Mouse (Mus musculus): ENCODE results near the gene Tlr13. TPM values are rescaled to one million over a fixed set of nuclear protein-coding genes. Genes with fewer than 3 reads are reported as not detected.
A peak's percentile ranks its signal among the peaks of the same experiment; 100 is the strongest.
"Not testable (repeated sequence)": the region's sequence is repeated elsewhere in the genome, so short reads cannot be mapped to it uniquely, and the experiment has no call there.

Gene Tlr13
- polyA plus RNA-seq, 1 experiment from 2014 or later, result 0.57 TPM

DNA sequence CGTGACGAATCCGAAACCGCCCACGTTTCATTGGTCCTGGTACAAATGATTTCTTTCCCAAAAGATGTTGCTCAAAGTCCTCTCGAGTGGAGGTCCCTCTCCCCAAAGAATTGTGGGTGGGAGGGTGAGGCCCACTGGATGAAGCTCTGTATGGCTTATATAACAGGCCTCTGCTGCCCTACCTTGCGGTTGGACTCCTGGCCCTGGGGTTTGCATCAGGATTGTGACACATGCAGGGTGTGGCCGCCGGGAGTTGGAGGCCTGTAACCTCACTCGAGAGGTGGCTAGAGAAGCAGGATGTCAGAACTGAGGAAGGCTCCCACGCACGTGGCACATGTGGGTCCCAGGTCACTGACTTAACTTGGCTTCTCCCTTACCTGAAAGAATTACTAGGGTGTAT, 44.7 kb downstream of the Tlr13 start:
- H3K27me3 ChIP-seq, result peaks cover 8% of the 10 kb centered on the region; the same call in 1 of the 2 replicates
- peak overlapping the region; percentile 72 for H3K4me2 ChIP-seq (replicated peaks)
- H3K9me3 ChIP-seq, result no peaks in the 10 kb centered on the region
- H3K27ac ChIP-seq, result peak overlapping the region; percentile 72
- peak overlapping the region; percentile 58 for H3K4me3 ChIP-seq
- peaks cover 20% of the 10 kb centered on the region for H3K4me1 ChIP-seq
- no peaks in the 10 kb centered on the region; the same call in 1 of the 2 replicates for H3K36me3 ChIP-seq
- peak overlapping the region; percentile 73 for H3K9ac ChIP-seq
- WGBS, result 15% methylated on average over 12 of the region's 12 CpGs
- ATAC-seq (ENCODE audit: low FRiP score, low read depth), result no peak

- peaks cover 20% of the 10 kb centered on the region for H3K4me1 ChIP-seq
- no peaks in the 10 kb centered on the region for H3K9me3 ChIP-seq
- peak overlapping the region; percentile 72 for H3K4me2 ChIP-seq (replicated peaks)
- peaks cover 6% of the 10 kb centered on the region for H3K36me3 ChIP-seq
- peaks cover 8% of the 10 kb centered on the region; the same call in 1 of the 2 replicates for H3K27me3 ChIP-seq
- peak overlapping the region; percentile 58 for H3K4me3 ChIP-seq
- peak overlapping the region; percentile 73 for H3K9ac ChIP-seq
- WGBS, result 72% methylated on average over 5 of the region's 5 CpGs
- ATAC-seq (ENCODE audit: low FRiP score, low read depth), result no peak
- no peak overlapping the region for H3K27ac ChIP-seq
These were observed 46.4 kb downstream of the Tlr13 start for GRCm38 (mm10) chrX:106189356-106189755.

DNA sequence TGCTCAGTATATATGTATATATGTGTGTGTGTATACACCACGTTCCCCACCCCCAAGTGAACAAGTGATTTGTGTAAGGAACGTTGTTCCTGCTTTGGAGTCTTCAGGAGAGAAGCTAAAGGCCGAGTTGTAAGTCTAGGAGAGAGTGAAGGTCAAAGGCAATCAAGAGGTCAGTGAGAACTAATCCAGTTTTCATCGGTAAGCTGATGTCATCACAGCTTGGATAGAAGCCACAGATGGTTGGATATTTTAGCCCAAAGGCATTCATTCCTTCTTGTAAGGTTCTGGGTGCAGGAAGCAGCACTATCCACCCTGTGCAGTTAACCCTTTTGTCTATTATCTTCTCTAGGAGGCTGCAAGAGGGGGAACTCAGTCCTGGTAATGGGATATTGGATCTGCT, 47.1 kb downstream of the Tlr13 start:
- H3K9me3 ChIP-seq, result no peaks in the 10 kb centered on the region
- WGBS, result 47% methylated on average over 4 of the region's 4 CpGs
- peaks cover 6% of the 10 kb centered on the region for H3K36me3 ChIP-seq
- peak overlapping the region; percentile 72 for H3K4me2 ChIP-seq (replicated peaks)
- H3K4me3 ChIP-seq, result peak overlapping the region; percentile 58
- no peak overlapping the region for H3K27ac ChIP-seq
- H3K4me1 ChIP-seq, result peaks cover 20% of the 10 kb centered on the region
- no peak overlapping the region for H3K9ac ChIP-seq
- peaks cover 8% of the 10 kb centered on the region; the same call in 1 of the 2 replicates for H3K27me3 ChIP-seq
- ATAC-seq (ENCODE audit: low FRiP score, low read depth), result no peak

DNA sequence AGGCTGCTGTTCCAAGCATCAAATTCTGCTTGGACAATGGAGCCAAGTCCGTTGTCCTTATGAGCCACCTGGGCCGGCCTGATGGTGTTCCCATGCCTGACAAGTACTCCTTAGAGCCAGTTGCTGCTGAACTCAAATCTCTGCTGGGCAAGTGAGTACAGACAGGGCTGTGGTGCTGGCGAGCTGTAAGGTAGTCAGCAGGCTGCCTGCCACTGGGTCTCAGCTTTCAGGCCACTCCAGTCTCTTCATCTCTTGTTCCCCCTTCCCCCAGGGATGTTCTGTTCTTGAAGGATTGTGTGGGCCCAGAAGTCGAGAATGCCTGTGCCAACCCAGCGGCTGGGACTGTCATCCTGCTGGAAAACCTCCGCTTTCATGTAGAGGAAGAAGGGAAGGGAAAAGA, 51.4 kb downstream of the Tlr13 start:
- not testable (repeated sequence) for H3K27me3 ChIP-seq; H3K4me2 ChIP-seq (replicated peaks); H3K9me3 ChIP-seq; H3K4me1 ChIP-seq; H3K27ac ChIP-seq; ATAC-seq (ENCODE audit: low FRiP score, low read depth); H3K9ac ChIP-seq; H3K4me3 ChIP-seq
- WGBS, result 85% methylated on average over 6 of the region's 6 CpGs
- H3K36me3 ChIP-seq, result peaks cover 40% of the 10 kb centered on the region

DNA sequence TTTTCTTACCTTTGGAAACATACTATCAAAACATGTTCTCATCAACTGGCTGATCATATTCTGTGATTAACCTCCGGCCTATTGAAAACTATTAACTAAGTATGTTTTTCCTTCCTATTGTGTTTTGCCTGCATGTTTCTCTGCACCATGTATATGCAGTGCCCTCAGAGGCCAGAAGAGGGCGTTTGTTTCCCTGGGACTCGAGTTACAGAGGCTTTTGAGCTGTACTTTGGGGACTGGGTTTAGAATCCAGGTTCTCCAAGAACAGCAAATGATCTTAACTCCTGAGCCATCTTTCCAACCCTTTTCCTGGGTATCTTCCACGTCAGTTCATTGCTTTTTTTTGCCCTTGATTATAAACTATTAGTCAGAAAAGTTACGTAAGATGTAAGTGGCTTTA, 54.3 kb downstream of the Tlr13 start:
- H3K36me3 ChIP-seq, result peaks cover 60% of the 10 kb centered on the region
- no peak for ATAC-seq (ENCODE audit: low FRiP score, low read depth)

DNA sequence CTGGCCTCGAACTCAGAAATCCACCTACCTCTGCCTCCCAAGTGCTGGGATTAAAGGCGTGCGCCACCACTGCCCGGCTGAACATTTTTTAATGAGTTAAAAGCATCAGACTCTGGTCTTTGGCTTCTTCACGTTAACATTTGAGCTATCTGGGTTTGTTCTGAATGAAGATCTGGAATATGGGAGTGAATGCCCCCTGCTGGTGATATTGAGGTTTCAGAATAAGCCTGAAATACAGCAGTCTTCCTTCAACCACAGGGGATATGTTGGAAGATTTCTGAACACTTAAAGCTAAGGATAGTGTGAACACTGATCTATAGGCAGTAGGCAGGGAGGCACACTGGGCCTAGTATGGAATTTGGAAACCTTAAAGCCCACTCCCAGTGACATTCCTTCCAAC, 55.9 kb downstream of the Tlr13 start:
- WGBS, result 89% methylated on average over 5 of the region's 5 CpGs
- ATAC-seq (ENCODE audit: low FRiP score, low read depth), result no peak
- Histone ChIP-seq H3K27me3 (no peaks in the 10 kb centered on the region), H3K4me3 (no peak overlapping the region), H3K9ac (no peak overlapping the region), H3K36me3 (peaks cover 67% of the 10 kb centered on the region), H3K27ac (no peak overlapping the region), H3K9me3 (no peaks in the 10 kb centered on the region), H3K4me1 (no peaks in the 10 kb centered on the region), H3K4me2 (replicated peaks) (no peak overlapping the region)

More for the DNA sequence above, 54.3 kb downstream of the Tlr13 start:
- H3K9me3 ChIP-seq, result no peaks in the 10 kb centered on the region
- no peaks in the 10 kb centered on the region for H3K27me3 ChIP-seq
- H3K27ac ChIP-seq, result no peak overlapping the region
- H3K9ac ChIP-seq, result no peak overlapping the region
- no peaks in the 10 kb centered on the region for H3K4me1 ChIP-seq
- no peak overlapping the region for H3K4me3 ChIP-seq
- WGBS, result 68% methylated on average over 5 of the region's 5 CpGs
- H3K4me2 ChIP-seq (replicated peaks), result no peak overlapping the region

GRCm38 (mm10) chrX:106209100-106209499, 66.1 kb downstream of the Tlr13 start:
- Histone ChIP-seq H3K9me3 (no peaks in the 10 kb centered on the region), H3K4me2 (replicated peaks) (no peak overlapping the region), H3K4me3 (no peak overlapping the region), H3K27ac (no peak overlapping the region), H3K36me3 (no peaks in the 10 kb centered on the region), H3K4me1 (no peaks in the 10 kb centered on the region), H3K9ac (no peak overlapping the region), H3K27me3 (no peaks in the 10 kb centered on the region)
- ATAC-seq (ENCODE audit: low FRiP score, low read depth), result no peak
- 82% methylated on average over 2 of the region's 2 CpGs for WGBS

Other genes with a start within 250 kb of the Tlr13 start
- 250 TPM in 2 replicates for gene Atrx, start 213.8 kb upstream of the Tlr13 start, polyA plus RNA-seq (2015; fragmentation: Nextera tagmentation; extraction: Ambion mirVana)
- gene Magt1, start 131.3 kb upstream of the Tlr13 start, polyA plus RNA-seq (2015; fragmentation: Nextera tagmentation; extraction: Ambion mirVana), result 66.6 and 73.4 TPM in 2 replicates
- 357 and 372 TPM in 2 replicates for gene Cox7b, start 127.5 kb upstream of the Tlr13 start, polyA plus RNA-seq (2015; fragmentation: Nextera tagmentation; extraction: Ambion mirVana)
- 30.4 and 36.7 TPM in 2 replicates for gene Atp7a, start 115.9 kb upstream of the Tlr13 start, polyA plus RNA-seq (2015; fragmentation: Nextera tagmentation; extraction: Ambion mirVana)
- 351 and 362 TPM in 2 replicates for gene Pgk1, start 43.9 kb downstream of the Tlr13 start, polyA plus RNA-seq (2015; fragmentation: Nextera tagmentation; extraction: Ambion mirVana)
- gene Taf9b, start 78.0 kb downstream of the Tlr13 start, polyA plus RNA-seq (2015; fragmentation: Nextera tagmentation; extraction: Ambion mirVana), result 8.4 and 9.3 TPM in 2 replicates
- gene Fnd3c2, start 112.2 kb downstream of the Tlr13 start, polyA plus RNA-seq (2015; fragmentation: Nextera tagmentation; extraction: Ambion mirVana), result not detected in 2 replicates

Measured in limb, embryonic 13.5 days (tissue).